Mouse (Mus musculus) intestine, embryonic 15.5 days (tissue): ENCODE results near the gene Msrb3. TPM values are rescaled to one million over a fixed set of nuclear protein-coding genes. Genes with fewer than 3 reads are reported as not detected.

Experiments
- ATAC-seq: fragments of 200-750 bp; cut with Nextera tagmentation; 2 replicates; pipeline ENCODE4 v1.8.0; 2017; ENCODE audit warnings: moderate TSS enrichment, moderate library complexity
- H3K27ac ChIP-seq: fragments of 300-500 bp; sonication (generic); 2 replicates; pipeline ENCODE4 v1.5.1; 2015; ENCODE audit warnings: mild to moderate bottlenecking, inconsistent platforms
- H3K27me3 ChIP-seq: fragments of 300-500 bp; sonication (generic); replicated peaks from 2 replicates; pipeline ENCODE4 v1.6.1; 2015; ENCODE audit warnings: inconsistent platforms
- H3K36me3 ChIP-seq: fragments of 300-500 bp; sonication (generic); 2 replicates; pipeline ENCODE4 v1.6.1; 2015; ENCODE audit warnings: inconsistent platforms
- H3K4me1 ChIP-seq: fragments of 300-500 bp; sonication (generic); replicated peaks from 2 replicates; pipeline ENCODE4 v1.6.1; 2015; ENCODE audit warnings: inconsistent platforms
- H3K4me2 ChIP-seq: fragments of 300-500 bp; sonication (generic); replicated peaks from 2 replicates; pipeline ENCODE4 v1.6.1; 2015; ENCODE audit warnings: mild to moderate bottlenecking, inconsistent platforms
- H3K4me3 ChIP-seq: fragments of 300-500 bp; sonication (generic); replicated peaks from 2 replicates; pipeline ENCODE4 v1.5.1; 2015; ENCODE audit warnings: inconsistent platforms
- H3K9ac ChIP-seq: fragments of 300-500 bp; sonication (generic); 2 replicates; pipeline ENCODE4 v1.6.1; 2015; ENCODE audit warnings: inconsistent platforms
- H3K9me3 ChIP-seq: fragments of 300-500 bp; sonication (generic); 2 replicates; pipeline ENCODE4 v1.6.1; 2016; ENCODE audit warnings: inconsistent platforms
- WGBS: fragments of 180-500 bp; shearing (Covaris S2); methylation state at CpG from one replicate; pipeline ENCODE4 v1.1.7; 2015; 5-methylcytosine and 5-hydroxymethylcytosine counted together
- polyA plus RNA-seq: library from polyadenylated mRNA; unstranded; fragments of >200 nt; fragmentation: Nextera tagmentation; extraction: Ambion mirVana; gene quantifications from 2 replicates; pipeline ENCODE4 v1.2.1, GENCODE M21; 2015

The Msrb3 gene
- polyA plus RNA-seq, 1 experiment from 2014 or later, result 13.1 TPM

DNA sequence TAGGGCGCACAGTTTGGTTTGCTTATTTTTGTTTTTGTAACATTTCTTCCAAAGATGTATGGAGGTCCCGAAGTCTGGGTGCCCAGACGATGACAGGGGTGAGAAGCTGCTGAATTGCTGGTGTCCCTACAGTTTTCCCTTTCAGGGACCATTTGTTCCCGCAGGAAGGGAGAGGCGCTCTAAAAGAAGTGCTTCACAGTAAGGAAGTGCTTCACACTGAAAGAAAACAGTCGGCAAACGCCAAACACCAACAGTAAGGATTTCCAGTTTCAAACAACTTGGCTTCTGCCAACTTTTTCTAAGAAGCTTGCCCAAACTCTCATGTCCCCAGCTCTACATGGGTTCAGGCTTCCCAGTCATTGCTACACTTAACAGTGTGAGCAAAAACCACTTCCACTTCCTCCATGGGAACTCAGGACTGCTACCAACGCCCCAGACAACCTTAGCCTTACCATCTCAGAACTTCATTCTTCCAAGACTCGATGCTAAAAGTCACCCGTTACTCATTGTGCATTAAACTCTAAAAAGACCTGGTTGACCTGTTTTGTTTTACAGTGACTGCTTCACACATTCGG, 106.6 kb downstream of the Msrb3 start:
- no peak overlapping the region for H3K27ac ChIP-seq
- no peaks in the 10 kb centered on the region for H3K36me3 ChIP-seq
- no peaks in the 10 kb centered on the region for H3K27me3 ChIP-seq
- no peaks in the 10 kb centered on the region for H3K9me3 ChIP-seq
- peaks cover 4% of the 10 kb centered on the region for H3K4me1 ChIP-seq
- H3K9ac ChIP-seq, result no peak overlapping the region
- no peak for ATAC-seq
- no peak overlapping the region for H3K4me2 ChIP-seq
- H3K4me3 ChIP-seq, result no peak overlapping the region
- 54% methylated on average over 11 of the region's 11 CpGs for WGBS

DNA sequence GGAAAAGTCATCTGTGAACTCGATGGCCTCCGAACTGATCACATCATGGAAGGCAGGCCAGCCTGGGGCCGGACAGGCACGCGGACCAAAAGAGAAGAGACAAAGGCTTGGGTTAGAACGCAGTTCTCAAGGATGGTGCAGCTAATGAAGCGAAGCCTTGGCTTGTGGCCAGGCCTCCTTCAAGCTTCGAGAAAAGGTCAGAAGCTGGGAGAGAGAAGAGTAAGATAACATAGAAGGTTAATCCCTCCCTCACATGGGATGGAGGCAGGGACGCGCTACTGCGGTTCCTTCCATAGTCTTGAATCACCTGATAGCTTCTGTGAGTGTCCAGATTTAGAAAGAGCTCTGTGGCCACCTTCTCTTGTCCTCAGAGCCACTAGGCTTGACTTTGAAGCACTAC, 107.5 kb downstream of the Msrb3 start:
- no peak overlapping the region for H3K9ac ChIP-seq
- no peak for ATAC-seq
- no peaks in the 10 kb centered on the region for H3K27me3 ChIP-seq
- 90% methylated on average over 11 of the region's 11 CpGs for WGBS
- no peaks in the 10 kb centered on the region for H3K9me3 ChIP-seq
- H3K4me1 ChIP-seq, result peaks cover 4% of the 10 kb centered on the region
- H3K4me3 ChIP-seq, result no peak overlapping the region
- H3K36me3 ChIP-seq, result no peaks in the 10 kb centered on the region
- H3K27ac ChIP-seq, result no peak overlapping the region
- H3K4me2 ChIP-seq, result no peak overlapping the region

DNA sequence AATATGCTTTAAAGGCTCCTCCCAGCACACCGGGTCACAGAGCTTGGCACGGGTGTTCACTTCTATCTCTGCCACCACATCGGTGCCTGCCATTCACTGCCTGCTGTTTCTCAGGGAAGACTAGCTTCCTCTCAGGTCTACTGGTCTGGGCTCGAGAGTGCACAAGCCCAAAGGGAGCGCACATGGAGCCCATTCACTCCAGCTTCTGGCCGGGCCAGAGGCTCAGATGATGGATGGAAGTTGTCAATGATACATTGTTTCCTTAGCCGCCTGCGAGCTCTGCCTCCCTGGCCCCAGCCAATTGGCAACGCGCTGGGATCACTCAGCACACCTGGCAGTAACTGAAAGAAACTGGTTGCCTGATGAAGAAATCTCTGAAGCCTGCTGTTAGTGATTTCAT, 111.7 kb downstream of the Msrb3 start:
- H3K36me3 ChIP-seq, result no peaks in the 10 kb centered on the region
- no peak overlapping the region for H3K9ac ChIP-seq
- H3K9me3 ChIP-seq, result no peaks in the 10 kb centered on the region
- H3K4me3 ChIP-seq, result no peak overlapping the region
- WGBS, result 35% methylated on average over 10 of the region's 10 CpGs
- H3K27me3 ChIP-seq, result no peaks in the 10 kb centered on the region
- no peak overlapping the region for H3K4me2 ChIP-seq
- ATAC-seq, result no peak
- no peak overlapping the region for H3K27ac ChIP-seq
- H3K4me1 ChIP-seq, result no peaks in the 10 kb centered on the region

DNA sequence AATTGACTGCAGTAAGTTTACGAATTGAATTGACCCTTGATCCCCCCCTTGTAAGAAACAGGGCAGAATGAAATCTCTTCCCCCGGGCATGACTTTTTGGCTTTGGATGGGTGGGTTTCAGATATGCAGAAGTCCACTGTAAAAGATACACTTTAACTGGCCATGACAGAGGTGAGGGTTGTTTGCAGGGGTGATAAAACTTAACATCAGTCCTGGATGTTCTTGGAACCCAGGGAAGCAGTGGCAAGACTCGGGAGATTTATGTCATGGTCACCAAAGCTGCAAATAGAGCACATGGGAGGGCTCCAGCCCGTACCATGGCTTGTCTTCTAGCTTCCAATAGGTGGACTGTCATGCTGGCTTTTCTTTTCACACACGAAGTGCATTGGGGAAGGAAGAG, 114.4 kb downstream of the Msrb3 start:
- WGBS, result 59% methylated on average over 5 of the region's 5 CpGs
- no peak overlapping the region for H3K4me2 ChIP-seq
- H3K9me3 ChIP-seq, result no peaks in the 10 kb centered on the region
- H3K9ac ChIP-seq, result no peak overlapping the region
- no peaks in the 10 kb centered on the region for H3K36me3 ChIP-seq
- H3K4me1 ChIP-seq, result no peaks in the 10 kb centered on the region
- no peak for ATAC-seq
- H3K27me3 ChIP-seq, result no peaks in the 10 kb centered on the region
- no peak overlapping the region for H3K4me3 ChIP-seq
- no peak overlapping the region for H3K27ac ChIP-seq

DNA sequence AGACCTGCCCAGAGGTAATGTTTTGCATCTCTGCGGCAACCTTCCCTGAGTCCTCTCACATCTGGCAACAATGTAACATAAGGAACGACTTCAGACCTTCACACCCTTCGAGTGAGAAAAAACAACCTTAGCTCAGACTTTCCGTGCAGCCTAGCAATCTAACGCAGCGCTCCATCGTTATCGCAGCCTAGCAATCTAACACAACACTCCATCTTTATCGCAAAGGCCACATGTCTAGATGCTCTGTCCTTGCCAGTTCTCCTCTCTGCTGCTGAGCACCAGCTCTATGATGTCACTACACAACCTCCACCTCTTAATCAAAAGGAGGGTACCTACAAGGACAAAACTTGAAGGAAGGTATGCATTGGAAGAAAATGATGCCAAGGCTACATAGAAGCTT, 115.5 kb downstream of the Msrb3 start:
- WGBS, result 83% methylated on average over 9 of the region's 9 CpGs
- Histone ChIP-seq H3K27ac (no peak overlapping the region), H3K27me3 (no peaks in the 10 kb centered on the region), H3K9me3 (no peaks in the 10 kb centered on the region), H3K4me2 (no peak overlapping the region), H3K4me1 (no peaks in the 10 kb centered on the region), H3K36me3 (no peaks in the 10 kb centered on the region), H3K4me3 (no peak overlapping the region), H3K9ac (no peak overlapping the region)
- no peak for ATAC-seq

DNA sequence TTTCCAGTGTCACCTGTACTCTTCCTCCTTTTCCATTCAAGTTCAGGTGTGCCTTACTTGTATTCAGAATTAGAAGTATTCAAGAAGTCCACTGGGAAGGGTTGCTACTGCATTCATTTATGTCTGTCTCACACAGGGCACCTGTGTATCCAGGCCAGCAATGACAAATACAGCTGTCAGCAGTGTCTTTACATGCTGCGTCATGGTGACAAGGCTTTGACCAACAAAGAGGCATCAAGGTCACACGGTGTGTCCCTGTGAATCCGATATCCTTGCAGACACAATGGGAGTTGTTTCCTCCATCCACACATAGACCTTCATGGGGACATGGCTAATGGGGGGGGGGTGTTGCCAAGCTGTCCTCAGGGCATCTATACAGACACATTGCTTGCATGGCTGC, 121.4 kb downstream of the Msrb3 start:
- H3K9ac ChIP-seq, result no peak overlapping the region
- no peaks in the 10 kb centered on the region for H3K36me3 ChIP-seq
- ATAC-seq, result no peak
- no peaks in the 10 kb centered on the region; the same call in 1 of the 2 replicates for H3K4me1 ChIP-seq
- H3K9me3 ChIP-seq, result no peaks in the 10 kb centered on the region
- no peaks in the 10 kb centered on the region for H3K27me3 ChIP-seq
- no peak overlapping the region for H3K4me2 ChIP-seq
- 92% methylated on average over 3 of the region's 3 CpGs for WGBS
- H3K4me3 ChIP-seq, result no peak overlapping the region
- no peak overlapping the region for H3K27ac ChIP-seq

DNA sequence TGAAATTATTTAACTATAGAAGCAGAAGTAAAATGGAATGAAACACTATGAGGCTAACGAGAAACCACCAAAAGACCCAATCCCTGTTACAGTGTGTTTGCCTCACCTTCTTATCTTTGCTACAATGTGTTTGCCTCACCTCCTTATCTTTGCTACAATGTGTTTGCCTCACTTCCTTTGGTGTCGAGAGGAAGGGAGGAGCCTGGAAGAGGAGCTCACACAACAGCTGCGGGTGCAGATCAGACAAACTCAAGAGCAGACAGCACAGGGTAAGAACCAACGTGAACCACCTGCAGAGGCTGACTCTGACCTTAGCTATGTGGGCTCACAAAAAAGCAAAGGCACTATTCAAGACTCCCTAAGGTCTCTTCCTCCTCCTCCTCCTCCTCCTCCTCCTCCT, 123.5 kb downstream of the Msrb3 start:
- 66% methylated on average over 4 of the region's 4 CpGs for WGBS

DNA sequence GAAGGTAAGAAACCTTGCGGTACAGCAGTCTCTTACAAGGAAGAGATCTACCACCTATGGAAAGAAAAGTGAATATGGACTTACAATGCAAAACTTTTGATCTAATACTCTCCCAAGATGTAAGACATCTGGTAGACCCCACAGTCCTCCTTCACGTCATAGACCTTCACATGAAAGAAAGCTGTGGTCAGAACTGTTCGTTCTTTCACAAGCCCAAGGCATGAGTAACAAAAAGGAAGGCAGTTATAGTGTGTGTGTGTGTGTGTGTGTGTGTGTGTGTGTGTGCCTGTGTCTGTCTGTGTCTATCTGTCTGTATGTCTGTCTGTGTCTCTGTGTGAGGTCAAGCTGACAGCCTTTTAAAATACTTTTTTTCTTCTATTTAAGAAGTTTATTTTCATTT, 131.5 kb downstream of the Msrb3 start:
- Histone ChIP-seq H3K36me3 (no peaks in the 10 kb centered on the region), H3K27me3 (no peaks in the 10 kb centered on the region), H3K4me1 (peaks cover 16% of the 10 kb centered on the region), H3K9me3 (no peaks in the 10 kb centered on the region), H3K4me2 (no peak overlapping the region), H3K4me3 (no peak overlapping the region), H3K27ac (no peak overlapping the region), H3K9ac (no peak overlapping the region)
- 90% methylated on average over 3 of the region's 3 CpGs for WGBS
- no peak for ATAC-seq

More for the DNA sequence above, 123.5 kb downstream of the Msrb3 start:
- no peak overlapping the region for H3K9ac ChIP-seq
- no peaks in the 10 kb centered on the region for H3K36me3 ChIP-seq
- ATAC-seq, result no peak
- no peak overlapping the region for H3K27ac ChIP-seq
- no peaks in the 10 kb centered on the region; the same call in 1 of the 2 replicates for H3K4me1 ChIP-seq
- no peak overlapping the region for H3K4me2 ChIP-seq
- no peaks in the 10 kb centered on the region for H3K9me3 ChIP-seq
- no peak overlapping the region for H3K4me3 ChIP-seq
- H3K27me3 ChIP-seq, result no peaks in the 10 kb centered on the region

DNA sequence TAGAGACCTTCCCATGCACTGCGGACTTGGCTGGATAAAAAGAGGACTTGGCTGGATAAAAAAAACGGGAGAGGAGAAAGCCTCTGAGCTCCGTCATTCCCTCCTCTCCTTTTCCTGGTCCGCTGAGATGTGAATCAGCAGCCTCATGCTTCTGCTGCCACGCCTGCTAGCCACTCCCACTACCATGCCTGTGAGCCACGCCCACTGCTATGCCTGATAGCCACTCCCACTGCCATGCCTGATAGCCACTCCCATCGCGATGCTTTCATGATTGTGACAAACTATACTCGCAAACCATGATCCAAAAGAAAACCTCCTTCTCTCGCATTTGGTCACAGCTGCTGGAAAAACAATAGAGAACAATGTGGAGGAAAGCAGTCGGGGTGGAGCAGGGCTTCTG, 133.5 kb downstream of the Msrb3 start:
- ATAC-seq, result no peak
- Histone ChIP-seq H3K27ac (no peak overlapping the region), H3K4me1 (peaks cover 16% of the 10 kb centered on the region), H3K4me3 (no peak overlapping the region), H3K4me2 (no peak overlapping the region), H3K9me3 (no peaks in the 10 kb centered on the region), H3K9ac (no peak overlapping the region), H3K36me3 (no peaks in the 10 kb centered on the region), H3K27me3 (no peaks in the 10 kb centered on the region)
- 85% methylated on average over 11 of the region's 11 CpGs for WGBS

DNA sequence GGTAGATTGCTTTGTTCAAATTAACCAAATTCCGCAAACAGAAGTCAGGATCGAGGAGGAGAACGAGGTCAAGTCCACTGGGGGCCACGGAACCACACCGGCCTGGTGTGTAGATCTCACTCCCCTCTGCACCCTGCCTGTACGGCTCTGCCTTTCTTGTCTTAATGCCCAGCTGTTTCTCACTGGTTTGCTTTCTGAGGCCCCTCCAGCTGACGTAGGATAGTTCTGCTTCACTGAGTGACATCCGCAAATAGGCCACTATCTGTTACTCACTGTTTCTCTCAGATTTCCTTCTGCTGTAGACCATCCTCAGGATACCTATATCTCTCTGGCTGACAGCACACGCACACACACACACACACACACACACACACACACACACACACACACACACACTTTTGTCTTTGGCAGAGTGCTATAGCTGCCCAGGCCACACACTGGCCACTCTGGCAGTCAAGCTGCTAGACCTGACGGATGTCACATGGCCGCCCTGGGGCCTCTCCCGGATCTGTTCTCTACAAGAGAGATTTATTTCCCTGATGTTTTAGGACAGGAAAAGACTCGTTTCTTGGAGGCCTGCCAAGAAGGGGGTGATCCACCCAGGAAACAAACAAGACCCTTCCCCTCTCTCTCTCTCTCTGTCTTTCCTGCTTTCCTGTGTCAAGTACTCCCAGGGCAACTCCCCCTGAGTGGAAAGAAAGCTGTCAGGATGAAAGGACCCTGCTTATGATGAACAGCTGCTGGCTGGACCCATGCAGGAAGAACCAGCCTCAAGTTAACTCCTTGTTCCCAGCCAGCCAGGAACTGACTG, 135.0 kb downstream of the Msrb3 start:
- peak overlapping the region; percentile 73 for H3K27ac ChIP-seq
- 0 out of 2 replicates have a peak overlapping the region, but pooled peaks have one; percentile 19 for H3K4me2 ChIP-seq
- ATAC-seq, result peak; percentile 92
- no peaks in the 10 kb centered on the region for H3K9me3 ChIP-seq
- WGBS, result 32% methylated on average over 13 of the region's 13 CpGs
- H3K27me3 ChIP-seq, result no peaks in the 10 kb centered on the region
- H3K9ac ChIP-seq, result no peak overlapping the region
- no peak overlapping the region for H3K4me3 ChIP-seq
- no peaks in the 10 kb centered on the region for H3K36me3 ChIP-seq
- peaks cover 16% of the 10 kb centered on the region for H3K4me1 ChIP-seq

DNA sequence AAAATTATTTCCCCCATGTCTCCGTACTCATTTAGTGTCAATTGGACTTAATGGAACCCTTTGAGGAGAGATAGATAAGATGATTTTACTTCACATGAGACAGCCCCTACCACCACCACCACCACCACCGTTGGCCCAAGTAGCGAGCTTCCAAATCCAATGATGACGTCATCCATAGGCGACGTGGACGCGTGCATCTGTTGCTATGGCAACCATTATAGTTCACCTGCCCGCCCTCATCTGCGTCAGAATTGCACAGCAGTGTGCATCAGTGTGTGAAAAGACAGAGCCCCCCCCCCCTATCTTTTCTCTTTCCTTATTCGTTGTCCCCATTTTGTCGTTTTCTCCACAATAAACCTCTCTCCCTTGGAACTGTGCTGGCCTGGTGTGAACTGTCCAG, 135.9 kb downstream of the Msrb3 start:
- no peak for ATAC-seq
- H3K4me3 ChIP-seq, result no peak overlapping the region
- H3K9ac ChIP-seq, result no peak overlapping the region
- H3K27me3 ChIP-seq, result no peaks in the 10 kb centered on the region
- H3K4me1 ChIP-seq, result peaks cover 16% of the 10 kb centered on the region
- no peaks in the 10 kb centered on the region for H3K36me3 ChIP-seq
- H3K27ac ChIP-seq, result no peak overlapping the region
- 89% methylated on average over 12 of the region's 12 CpGs for WGBS
- no peak overlapping the region for H3K4me2 ChIP-seq
- H3K9me3 ChIP-seq, result no peaks in the 10 kb centered on the region

DNA sequence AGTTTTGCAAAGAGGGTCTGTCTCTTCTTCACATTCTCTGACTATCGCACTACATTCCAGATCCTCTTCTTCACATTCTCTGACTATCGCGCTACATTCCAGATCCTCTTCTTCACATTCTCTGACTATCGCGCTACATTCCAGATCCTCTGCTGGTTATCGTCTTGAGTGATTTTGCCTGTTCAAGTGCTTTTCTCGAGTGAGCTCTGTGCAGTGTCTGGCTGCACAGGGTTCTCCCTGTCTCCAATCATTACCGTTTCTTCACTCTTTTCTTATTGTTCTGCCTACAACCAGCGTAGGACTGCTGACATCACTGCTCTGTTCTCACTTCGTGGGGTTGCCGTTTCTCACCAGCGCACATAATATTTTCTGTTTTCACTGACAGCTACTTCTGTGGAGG, 138.2 kb downstream of the Msrb3 start:
- H3K9ac ChIP-seq, result no peak overlapping the region
- ATAC-seq, result peak; percentile 7; the same call in 1 of the 2 replicates
- H3K27ac ChIP-seq, result no peak overlapping the region
- no peak overlapping the region for H3K4me2 ChIP-seq
- WGBS, result 61% methylated on average over 12 of the region's 12 CpGs
- H3K4me3 ChIP-seq, result no peak overlapping the region
- H3K9me3 ChIP-seq, result no peaks in the 10 kb centered on the region
- no peaks in the 10 kb centered on the region for H3K27me3 ChIP-seq
- no peaks in the 10 kb centered on the region for H3K36me3 ChIP-seq
- H3K4me1 ChIP-seq, result peaks cover 16% of the 10 kb centered on the region

DNA sequence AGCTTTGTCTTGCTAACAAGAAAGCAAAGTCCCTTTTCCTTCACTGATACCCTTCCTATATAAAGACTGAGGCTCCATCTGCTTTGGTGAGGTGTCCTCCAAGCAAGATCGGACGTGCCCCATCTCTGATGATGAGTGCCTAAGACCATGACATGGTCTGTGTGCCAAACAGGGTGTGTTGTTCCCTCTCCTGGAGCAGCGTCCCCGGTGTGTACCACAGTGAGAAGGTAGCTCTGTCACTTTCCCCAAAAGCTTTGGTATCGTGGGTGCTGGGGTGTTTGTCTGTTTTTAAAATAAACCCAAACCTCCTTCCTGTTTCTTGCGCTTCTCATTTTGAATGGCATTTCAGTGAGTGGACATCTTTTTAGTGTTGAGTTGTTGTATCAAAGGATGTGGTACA, 139.0 kb downstream of the Msrb3 start:
- ATAC-seq, result no peak

More for the DNA sequence above, 139.0 kb downstream of the Msrb3 start:
- no peak overlapping the region for H3K9ac ChIP-seq
- WGBS, result 93% methylated on average over 6 of the region's 6 CpGs
- H3K36me3 ChIP-seq, result no peaks in the 10 kb centered on the region
- H3K4me1 ChIP-seq, result peaks cover 16% of the 10 kb centered on the region
- H3K4me3 ChIP-seq, result no peak overlapping the region
- no peak overlapping the region for H3K4me2 ChIP-seq
- H3K27me3 ChIP-seq, result no peaks in the 10 kb centered on the region
- H3K9me3 ChIP-seq, result no peaks in the 10 kb centered on the region
- no peak overlapping the region for H3K27ac ChIP-seq
